Mouse (Mus musculus) hindbrain, embryonic 14.5 days (tissue): ENCODE results near the gene Hrh2. TPM values are rescaled to one million over a fixed set of nuclear protein-coding genes. Genes with fewer than 3 reads are reported as not detected.

Source experiments
- ATAC-seq: fragments of 200-750 bp; cut with Nextera tagmentation; 2 replicates; pipeline ENCODE4 v1.8.0; 2017; ENCODE audit warnings: moderate number of reproducible peaks, mild to moderate bottlenecking, moderate TSS enrichment, moderate library complexity; ENCODE audit not compliant: low FRiP score
- DNase-seq: peaks from one replicate; pipeline ENCODE4 v3.0.0-alpha.2; 2015; ENCODE audit warnings: low spot score
- H3K27ac ChIP-seq: fragments of 300-500 bp; sonication (generic); 2 replicates; pipeline ENCODE4 v1.5.1; 2014; ENCODE audit warnings: mild to moderate bottlenecking, moderate library complexity
- H3K27me3 ChIP-seq: fragments of 300-500 bp; sonication (generic); 2 replicates; pipeline ENCODE4 v1.6.1; 2014; ENCODE audit warnings: mild to moderate bottlenecking, low read length, mixed read lengths; ENCODE audit not compliant: control insufficient read depth, insufficient read depth
- H3K36me3 ChIP-seq: fragments of 300-500 bp; sonication (generic); replicated peaks from 2 replicates; pipeline ENCODE4 v1.6.1; 2014; ENCODE audit not compliant: control insufficient read depth, insufficient read depth
- H3K4me1 ChIP-seq: fragments of 300-500 bp; sonication (generic); replicated peaks from 2 replicates; pipeline ENCODE4 v1.6.1; 2014; ENCODE audit warnings: antibody characterized with exemption, low read length, mixed read lengths; ENCODE audit not compliant: control insufficient read depth, insufficient read depth
- H3K4me2 ChIP-seq: fragments of 300-500 bp; sonication (generic); replicated peaks from 2 replicates; pipeline ENCODE4 v1.6.1; 2014; ENCODE audit warnings: mild to moderate bottlenecking, moderate library complexity
- H3K4me3 ChIP-seq: fragments of 300-500 bp; sonication (generic); replicated peaks from 2 replicates; pipeline ENCODE4 v1.5.1; 2014; ENCODE audit warnings: mild to moderate bottlenecking, low read length
- H3K9ac ChIP-seq: fragments of 300-500 bp; sonication (generic); 2 replicates; pipeline ENCODE4 v1.6.1; 2014
- H3K9me3 ChIP-seq: fragments of 300-500 bp; sonication (generic); 2 replicates; pipeline ENCODE4 v1.6.1; 2016; ENCODE audit warnings: low read length; ENCODE audit not compliant: control insufficient read depth
- WGBS: fragments of 180-500 bp; shearing (Covaris S2); extraction: QIAGEN DNeasy Blood & Tissue Kit; methylation state at CpG from one replicate; pipeline ENCODE4 v1.1.7; 2014; 5-methylcytosine and 5-hydroxymethylcytosine counted together
- polyA plus RNA-seq: library from polyadenylated mRNA; unstranded; fragments of >200 nt; fragmentation: Nextera tagmentation; extraction: Ambion mirVana; gene quantifications from 2 replicates; pipeline ENCODE4 v1.2.1, GENCODE M21; 2014

Gene Hrh2
- polyA plus RNA-seq, 1 experiment from 2014 or later: 0.76 TPM

DNA sequence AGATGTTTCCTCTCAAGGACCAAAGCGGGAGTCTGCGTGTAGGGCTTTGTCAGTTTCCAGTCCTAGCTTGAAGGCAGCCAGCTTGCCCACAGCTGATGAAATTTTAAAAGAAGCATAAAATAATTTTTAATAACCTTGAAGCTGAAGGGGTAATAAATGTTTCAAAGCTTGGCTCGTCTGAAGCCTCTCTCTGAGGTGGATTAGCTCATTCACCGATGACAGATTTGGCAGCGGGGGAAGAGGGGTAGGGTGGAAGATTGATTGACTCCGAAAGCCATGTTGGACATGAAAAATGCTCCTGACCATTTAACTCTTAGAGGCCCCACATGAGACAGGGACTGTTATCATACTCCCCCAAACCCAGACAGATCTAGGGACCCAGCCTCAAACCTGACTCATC is 71.7 kb downstream of the Hrh2 start:
- H3K9ac ChIP-seq: no peak overlapping the region
- peaks cover 11% of the 10 kb centered on the region for H3K4me1 ChIP-seq
- ATAC-seq (no peak), DNase-seq (no peak)
- no peak overlapping the region for H3K4me2 ChIP-seq
- no peaks in the 10 kb centered on the region for H3K27me3 ChIP-seq
- no peaks in the 10 kb centered on the region for H3K9me3 ChIP-seq
- H3K36me3 ChIP-seq: no peaks in the 10 kb centered on the region
- H3K4me3 ChIP-seq: no peak overlapping the region
- no peak overlapping the region; the same call in 1 of the 2 replicates for H3K27ac ChIP-seq
- WGBS: 62% methylated on average over 6 of the region's 6 CpGs

DNA sequence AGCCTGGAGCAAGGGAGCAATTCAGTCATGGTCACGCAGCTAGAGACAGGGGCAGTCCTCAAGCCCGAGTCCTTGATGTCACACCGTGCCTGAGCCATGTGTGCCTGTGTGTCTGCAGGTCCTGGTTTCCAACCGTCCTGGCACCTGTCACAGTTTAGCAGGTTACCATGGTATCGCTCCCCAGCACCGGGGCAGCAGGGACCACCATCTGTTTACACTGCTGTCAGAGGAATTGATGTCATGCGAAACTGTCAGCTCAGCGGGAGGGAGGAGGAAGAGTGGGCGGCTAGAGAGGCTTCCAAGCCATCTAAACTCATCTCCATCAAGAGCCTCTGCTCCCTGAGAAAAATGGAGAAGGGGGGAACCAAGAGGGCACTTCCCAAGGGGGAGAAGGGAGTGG is 74.5 kb downstream of the Hrh2 start:
- Histone ChIP-seq H3K9me3 (no peaks in the 10 kb centered on the region), H3K9ac (no peak overlapping the region), H3K4me2 (no peak overlapping the region), H3K36me3 (no peaks in the 10 kb centered on the region), H3K27ac (no peak overlapping the region), H3K27me3 (no peaks in the 10 kb centered on the region), H3K4me3 (no peak overlapping the region), H3K4me1 (peaks cover 11% of the 10 kb centered on the region)
- DNase-seq: peak; percentile 61
- peak; percentile 66; the same call in 1 of the 2 replicates for ATAC-seq
- 11% methylated on average over 9 of the region's 9 CpGs for WGBS

DNA sequence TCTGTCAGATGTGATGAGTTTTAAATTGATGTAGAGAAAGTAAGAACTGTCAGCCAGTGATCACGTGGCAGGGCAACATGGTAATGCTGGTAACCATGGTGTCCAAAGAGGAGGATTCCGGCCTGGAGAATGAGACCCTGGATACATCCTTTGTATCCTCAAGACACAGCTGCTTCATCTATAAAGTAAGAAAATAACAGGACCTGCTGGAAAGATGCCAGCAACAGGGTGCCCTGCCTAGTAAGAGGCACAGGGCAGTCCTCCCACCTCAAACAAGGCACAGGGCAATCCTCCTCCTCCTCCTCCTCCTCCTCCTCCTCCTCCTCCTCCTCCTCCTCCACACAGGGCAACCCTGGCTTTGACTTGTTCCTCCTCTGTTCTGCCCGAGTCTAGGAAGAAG is 77.2 kb downstream of the Hrh2 start:
- Histone ChIP-seq H3K4me2 (no peak overlapping the region), H3K4me1 (peaks cover 11% of the 10 kb centered on the region), H3K9ac (no peak overlapping the region), H3K27ac (no peak overlapping the region), H3K4me3 (no peak overlapping the region), H3K27me3 (no peaks in the 10 kb centered on the region), H3K9me3 (no peaks in the 10 kb centered on the region), H3K36me3 (no peaks in the 10 kb centered on the region)
- 24% methylated on average over 2 of the region's 3 CpGs for WGBS
- DNase-seq (no peak), ATAC-seq (no peak)

DNA sequence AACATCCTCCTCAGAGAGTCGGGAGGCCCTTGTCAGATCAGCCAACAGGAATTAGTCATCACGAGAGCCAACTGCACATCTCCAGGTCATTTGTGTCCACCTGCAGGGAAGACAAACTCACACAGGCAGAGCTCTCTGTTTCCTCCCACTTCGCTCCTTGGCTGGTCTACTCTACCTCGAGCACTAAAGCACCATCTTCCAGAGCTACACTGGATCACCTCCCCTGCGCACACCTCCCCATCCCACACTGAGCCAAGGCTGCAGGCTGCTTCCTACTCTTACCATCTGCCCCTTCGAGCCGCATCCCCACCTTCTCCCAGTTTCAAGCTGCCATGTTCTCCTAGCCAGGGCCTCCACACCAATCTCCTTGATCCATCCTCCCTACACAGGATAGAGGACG is 77.7 kb downstream of the Hrh2 start:
- ATAC-seq (no peak), DNase-seq (no peak)
- Histone ChIP-seq H3K36me3 (no peaks in the 10 kb centered on the region), H3K4me3 (no peak overlapping the region), H3K4me1 (peaks cover 11% of the 10 kb centered on the region), H3K27ac (no peak overlapping the region), H3K9ac (no peak overlapping the region), H3K9me3 (no peaks in the 10 kb centered on the region), H3K4me2 (no peak overlapping the region), H3K27me3 (no peaks in the 10 kb centered on the region)
- 70% methylated on average over 8 of the region's 8 CpGs for WGBS

DNA sequence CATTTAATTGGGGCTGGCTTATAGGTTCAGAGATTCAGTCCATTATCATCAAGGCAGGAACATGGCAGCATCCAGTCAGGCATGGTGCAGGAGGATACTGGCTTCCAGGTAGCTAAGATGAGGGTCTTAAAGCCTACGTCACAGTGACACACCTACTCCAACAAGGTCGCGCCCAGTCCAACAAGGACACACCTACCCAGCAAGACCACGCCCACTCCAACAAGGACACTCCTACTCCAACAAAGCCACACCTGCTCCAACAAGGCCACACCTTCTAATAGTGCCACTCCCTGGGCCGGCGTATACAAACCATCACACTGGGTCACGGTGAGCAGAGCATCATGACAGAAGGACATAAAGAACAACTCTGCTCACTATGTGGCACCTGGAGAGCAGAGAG is 80.1 kb downstream of the Hrh2 start:
- Histone ChIP-seq H3K9ac (no peak overlapping the region), H3K27ac (no peak overlapping the region), H3K4me1 (0 out of 2 replicates have a peak, but pooled peaks cover under 1% of the 10 kb centered on the region), H3K27me3 (no peaks in the 10 kb centered on the region), H3K4me2 (no peak overlapping the region), H3K9me3 (no peaks in the 10 kb centered on the region), H3K4me3 (no peak overlapping the region), H3K36me3 (no peaks in the 10 kb centered on the region)
- ATAC-seq (no peak), DNase-seq (no peak)
- WGBS: 91% methylated on average over 7 of the region's 7 CpGs

DNA sequence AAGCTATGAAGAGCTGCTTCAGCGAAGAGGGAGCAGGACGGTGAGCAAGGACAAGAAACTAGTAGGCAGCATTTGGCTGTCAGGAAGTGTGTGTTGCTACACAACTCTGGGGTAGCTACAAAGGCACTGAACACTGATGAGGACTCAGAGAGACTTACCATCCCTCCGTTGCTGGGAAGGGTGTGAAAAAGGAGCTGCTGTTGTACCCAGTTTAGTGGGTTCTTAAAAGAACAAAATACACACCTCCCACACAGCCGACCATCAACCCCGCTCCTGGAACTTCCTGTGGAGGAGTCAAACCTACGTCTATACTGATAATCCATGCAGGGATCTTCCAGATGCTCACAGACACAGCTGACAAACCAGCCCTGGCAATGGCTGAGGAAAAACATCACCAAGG is 85.5 kb downstream of the Hrh2 start:
- Histone ChIP-seq H3K36me3 (no peaks in the 10 kb centered on the region), H3K9me3 (no peaks in the 10 kb centered on the region), H3K27me3 (no peaks in the 10 kb centered on the region), H3K9ac (no peak overlapping the region), H3K4me3 (no peak overlapping the region), H3K4me1 (peaks cover 11% of the 10 kb centered on the region), H3K27ac (no peak overlapping the region), H3K4me2 (no peak overlapping the region)
- 89% methylated on average over 6 of the region's 6 CpGs for WGBS
- ATAC-seq (no peak), DNase-seq (no peak)

DNA sequence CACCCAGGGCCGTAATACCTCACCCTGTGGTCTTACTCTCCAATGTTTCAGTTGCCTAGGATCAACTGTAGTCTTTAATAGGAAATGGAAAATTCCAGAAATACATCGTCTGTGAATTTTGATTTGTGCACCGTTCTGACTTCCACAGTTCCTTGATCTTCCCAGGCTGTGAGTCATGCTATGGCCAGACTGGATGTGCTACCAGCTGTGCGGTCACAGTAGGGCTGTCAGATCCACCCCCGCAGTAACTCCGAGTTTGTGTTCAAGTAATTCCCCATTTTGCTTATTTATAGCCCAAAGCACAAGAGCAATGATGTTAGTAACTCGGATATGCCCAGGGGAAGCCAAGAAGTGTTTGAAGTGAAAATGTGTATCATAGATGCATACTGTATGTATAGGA is 88.4 kb downstream of the Hrh2 start:
- Histone ChIP-seq H3K4me2 (no peak overlapping the region), H3K36me3 (no peaks in the 10 kb centered on the region), H3K9ac (no peak overlapping the region), H3K9me3 (no peaks in the 10 kb centered on the region), H3K27ac (no peak overlapping the region), H3K27me3 (no peaks in the 10 kb centered on the region), H3K4me1 (peaks cover 18% of the 10 kb centered on the region), H3K4me3 (no peak overlapping the region)
- 88% methylated on average over 7 of the region's 7 CpGs for WGBS
- DNase-seq: no peak
- no peak for ATAC-seq

DNA sequence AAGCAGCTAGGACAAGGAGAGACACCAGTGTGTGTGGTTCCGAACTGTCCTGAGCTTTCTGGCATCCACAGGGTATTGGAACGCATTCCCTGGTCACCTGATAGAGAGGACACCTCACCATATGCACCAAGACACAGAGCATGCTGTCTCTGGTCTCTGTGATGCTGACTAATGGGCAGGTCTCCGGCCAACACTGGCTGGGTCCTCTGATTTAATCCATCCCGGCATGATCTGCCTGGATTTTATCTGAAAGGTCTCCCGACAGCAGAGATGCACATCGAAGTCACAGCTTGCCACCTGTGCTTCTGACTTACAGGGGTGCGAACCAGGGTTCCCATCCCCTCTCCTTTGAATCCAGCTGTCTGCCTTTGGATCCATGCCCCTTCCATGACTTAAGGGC is 89.2 kb downstream of the Hrh2 start:
- no peaks in the 10 kb centered on the region for H3K27me3 ChIP-seq
- H3K4me2 ChIP-seq: no peak overlapping the region
- no peak for DNase-seq
- WGBS: 72% methylated on average over 7 of the region's 7 CpGs
- no peaks in the 10 kb centered on the region for H3K36me3 ChIP-seq
- H3K9ac ChIP-seq: no peak overlapping the region
- no peak for ATAC-seq
- no peaks in the 10 kb centered on the region for H3K9me3 ChIP-seq
- H3K27ac ChIP-seq: peak overlapping the region; percentile 6; the same call in 1 of the 2 replicates
- H3K4me1 ChIP-seq: peaks cover 18% of the 10 kb centered on the region
- no peak overlapping the region for H3K4me3 ChIP-seq

DNA sequence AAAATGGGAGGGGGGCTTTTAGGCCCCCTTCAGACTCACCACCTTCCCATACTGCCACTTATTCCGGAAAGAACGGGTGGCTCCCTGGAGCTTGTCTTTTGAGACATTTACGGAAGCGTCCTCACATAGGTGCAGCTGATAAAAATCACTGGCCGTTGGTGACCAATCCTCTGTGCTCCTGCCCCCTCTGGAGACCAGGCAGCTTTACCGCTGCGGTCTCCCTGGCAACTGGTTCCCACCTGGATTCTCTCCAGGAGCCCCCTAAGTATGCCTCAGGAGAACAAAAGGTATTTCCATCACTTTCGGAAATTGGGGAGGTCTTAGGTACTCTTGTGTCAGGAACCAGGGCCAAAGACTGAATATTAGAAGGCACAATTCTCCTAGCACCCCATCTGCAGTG is 89.7 kb downstream of the Hrh2 start:
- no peaks in the 10 kb centered on the region for H3K9me3 ChIP-seq
- DNase-seq: no peak
- H3K27me3 ChIP-seq: no peaks in the 10 kb centered on the region
- ATAC-seq: no peak
- peaks cover 18% of the 10 kb centered on the region for H3K4me1 ChIP-seq
- no peak overlapping the region for H3K4me3 ChIP-seq
- H3K9ac ChIP-seq: no peak overlapping the region
- H3K36me3 ChIP-seq: no peaks in the 10 kb centered on the region
- no peak overlapping the region for H3K4me2 ChIP-seq
- 25% methylated on average over 8 of the region's 8 CpGs for WGBS
- peak overlapping the region; percentile 6; the same call in 1 of the 2 replicates for H3K27ac ChIP-seq

DNA sequence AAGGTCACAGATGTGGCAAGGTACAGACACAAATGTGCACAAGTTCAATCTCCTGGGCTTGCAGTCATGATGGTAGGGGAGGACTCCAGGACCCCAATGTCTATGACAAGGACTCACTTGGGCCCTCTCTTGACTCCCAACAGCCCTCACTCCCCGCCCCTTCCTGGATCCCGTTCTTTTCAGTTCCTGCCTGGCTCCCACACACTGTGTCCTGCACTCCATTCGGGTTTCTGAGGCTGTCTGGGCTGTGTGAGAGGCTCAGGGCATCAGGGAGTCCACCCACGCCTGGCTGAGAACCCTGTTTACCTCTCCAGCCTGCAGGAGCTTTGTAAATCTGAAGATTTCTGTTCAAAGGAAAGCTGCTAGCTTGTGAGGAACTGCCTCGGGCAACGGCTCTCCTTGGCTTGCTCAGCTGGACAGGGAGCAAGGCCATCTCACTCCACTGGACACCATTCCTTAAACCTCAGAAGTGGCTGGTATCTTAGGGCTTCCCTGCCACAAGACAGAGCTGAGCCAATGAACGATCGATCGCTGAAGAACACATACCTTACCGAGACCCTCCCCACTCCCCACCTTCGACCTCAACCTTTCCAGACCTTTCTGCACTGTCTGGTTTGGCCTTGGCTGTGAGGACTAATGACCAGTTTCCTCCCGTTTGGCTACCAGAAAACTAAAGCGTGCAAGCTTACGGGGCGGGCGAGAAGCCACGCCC is 90.4 kb downstream of the Hrh2 start:
- no peak for DNase-seq
- Histone ChIP-seq H3K9ac (peak overlapping the region; percentile 12; the same call in 1 of the 2 replicates), H3K9me3 (no peaks in the 10 kb centered on the region), H3K4me2 (peak overlapping the region; percentile 37), H3K36me3 (no peaks in the 10 kb centered on the region), H3K4me3 (no peak overlapping the region), H3K4me1 (peaks cover 18% of the 10 kb centered on the region), H3K27me3 (no peaks in the 10 kb centered on the region), H3K27ac (peak overlapping the region; percentile 6; the same call in 1 of the 2 replicates)
- ATAC-seq: no peak
- WGBS: 21% methylated on average over 17 of the region's 17 CpGs
